Mouse (Mus musculus) testis, adult 10 weeks (tissue): ENCODE data around the gene Cnnm4. TPM values are rescaled to one million over a fixed set of nuclear protein-coding genes. Genes with fewer than 3 reads are reported as not detected.

ENCODE experiments used
- polyA plus RNA-seq: library from polyadenylated mRNA; stranded (reverse); fragments of 350-450 nt; fragmentation: Illumina TruSeq; extraction: RNeasy Lipid Tissue Mini Kit (QIAGEN cat#74804); gene quantifications from one replicate; pipeline ENCODE4 v1.2.3, GENCODE M21; 2014; ENCODE audit warnings: low read depth, low replicate concordance

The Cnnm4 gene
- 6.3 TPM for polyA plus RNA-seq

GRCm38 (mm10) chr1:36471181-36472105 is at the start of gene Cnnm4:
TSS of gene Cnnm4 (plus strand) at chr1:36471620.

GRCm38 (mm10) chr1:36444471-36445464 is 26.7 kb upstream of the Cnnm4 start, which contains the start of gene Lman2l:
TSS of gene Lman2l (minus strand) at chr1:36445271.

DNA sequence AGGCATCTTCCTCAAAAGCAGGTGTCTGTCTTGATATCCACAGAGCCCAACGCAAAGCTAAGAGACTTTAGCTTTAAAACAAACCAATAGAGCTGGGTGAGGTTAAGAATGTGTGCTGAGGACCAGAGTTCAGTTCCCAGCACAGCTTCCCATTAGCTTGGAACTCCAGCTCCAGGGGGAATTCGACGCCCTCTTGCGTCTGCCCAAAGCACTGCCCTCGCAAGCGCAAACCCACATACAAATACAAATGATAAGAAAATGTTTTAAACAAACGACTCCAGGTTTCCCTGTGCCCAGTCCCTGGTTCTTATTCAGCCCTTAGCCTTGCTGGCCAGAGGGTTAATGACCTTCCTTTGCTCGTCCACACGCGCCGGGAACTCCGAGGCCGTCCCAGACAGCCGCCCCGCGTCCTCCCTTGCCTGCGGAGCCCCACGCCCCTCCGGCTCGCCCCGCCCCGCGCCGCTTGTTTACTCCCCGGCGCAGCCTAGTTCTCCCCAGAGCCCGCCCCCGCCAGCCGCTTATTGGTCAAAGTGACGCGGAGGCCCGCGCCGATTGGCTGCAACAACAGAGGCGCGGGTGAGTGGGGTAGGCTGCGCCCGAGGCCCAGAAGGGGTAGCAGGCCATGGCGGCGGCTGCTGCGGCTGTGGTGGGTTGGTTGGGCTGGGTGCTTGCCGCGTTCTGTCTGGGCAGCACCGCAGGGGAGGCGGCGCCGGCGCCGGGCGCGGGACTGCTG is 40.0 kb downstream of the Cnnm4 start, which contains the start of gene Cnnm3:
TSS of gene Cnnm3 (plus strand) at position 579 of the 733 bp plus-strand sequence.

DNA sequence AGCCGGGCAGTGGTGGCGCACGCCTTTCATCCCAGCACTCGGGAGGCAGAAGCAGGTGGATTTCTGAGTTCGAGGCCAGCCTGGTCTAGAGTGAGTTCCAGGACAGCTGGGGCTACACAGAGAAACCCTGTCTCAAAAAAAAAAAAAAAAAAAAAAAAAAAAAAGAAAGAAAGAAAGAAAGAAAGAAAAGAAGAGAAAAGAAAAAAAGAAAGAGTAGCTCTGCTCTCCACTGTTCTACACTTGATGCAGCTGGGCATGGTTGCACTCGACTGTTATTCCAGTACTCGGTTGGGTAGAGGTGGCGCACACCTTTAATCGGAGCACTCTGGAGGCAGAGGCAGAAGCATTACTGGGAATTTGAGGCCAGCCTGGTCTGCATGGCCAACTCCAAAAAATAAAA is 65.4 kb downstream of the Cnnm4 start, which contains the start of gene Ankrd23:
TSS of gene Ankrd23 (minus strand) at position 101 of the 400 bp plus-strand sequence.

DNA sequence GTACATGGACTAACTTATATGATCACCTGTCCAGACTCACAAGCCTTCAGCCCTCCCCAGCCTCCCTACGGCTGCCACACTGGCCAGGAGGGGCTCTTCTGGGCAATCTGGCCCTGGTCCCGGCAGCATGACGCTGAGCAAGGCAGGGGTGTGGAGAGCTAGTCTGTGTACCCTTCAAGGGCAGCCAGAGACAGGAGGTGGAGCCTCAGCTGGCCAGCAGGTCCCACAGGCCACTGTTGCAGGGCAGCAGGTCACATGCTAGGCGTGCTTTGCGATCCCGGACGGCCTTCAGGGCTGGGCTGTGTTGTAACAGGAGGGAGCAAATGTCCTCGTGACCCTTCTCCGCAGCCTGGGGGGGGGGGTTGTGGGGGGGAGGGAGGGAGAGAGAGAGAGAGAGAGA is 67.8 kb downstream of the Cnnm4 start, which contains the start of gene Gm42417:
TSS of gene Gm42417 (minus strand) at position 244 of the 400 bp plus-strand sequence.

DNA sequence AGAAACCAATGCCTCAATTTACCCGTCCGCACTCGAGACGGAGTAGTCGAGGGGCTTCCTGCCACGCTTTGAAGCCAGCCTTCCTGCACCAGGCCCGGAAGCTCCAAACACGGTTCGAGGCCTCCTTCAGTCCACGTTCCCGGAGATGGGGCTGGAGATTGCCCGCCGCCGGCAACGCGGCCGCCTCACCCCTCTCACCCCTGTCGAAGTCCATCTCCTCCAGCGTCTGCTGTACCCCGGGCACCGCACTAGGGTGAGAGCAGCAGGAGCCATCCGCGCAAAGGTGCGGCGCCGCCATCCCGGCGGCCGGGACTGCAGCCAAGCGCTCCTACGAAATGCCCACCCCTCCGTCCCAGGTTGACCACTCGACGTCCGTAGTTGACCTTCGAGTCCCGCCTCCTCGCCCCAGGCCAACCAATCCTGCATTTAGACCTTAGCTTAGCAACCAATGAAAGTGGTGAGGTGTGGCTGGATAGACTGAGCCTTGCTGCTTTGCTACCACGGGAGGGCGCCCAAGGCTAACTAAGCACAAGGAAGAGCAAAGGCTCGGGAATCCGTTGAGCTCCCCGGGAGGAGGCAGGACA is 75.6 kb downstream of the Cnnm4 start, which contains the start of gene Ankrd39:
TSS of gene Ankrd39 (minus strand) at position 558 of the 584 bp plus-strand sequence.

Other genes with a start within 250 kb of the Cnnm4 start
- 24.1 TPM for gene Uggt1, start 226.9 kb upstream of the Cnnm4 start, polyA plus RNA-seq
- 0.25 TPM for gene Neurl3, start 196.9 kb upstream of the Cnnm4 start, polyA plus RNA-seq
- 0.21 TPM for gene Arid5a, start 163.9 kb upstream of the Cnnm4 start, polyA plus RNA-seq
- gene Kansl3, start 102.4 kb upstream of the Cnnm4 start, polyA plus RNA-seq = 32.8 TPM
- 30.1 TPM for gene Fer1l5, start 99.3 kb upstream of the Cnnm4 start, polyA plus RNA-seq
- 7.0 TPM for gene Lman2l, start 26.3 kb upstream of the Cnnm4 start, polyA plus RNA-seq
- gene Cnnm3, start 40.2 kb downstream of the Cnnm4 start, polyA plus RNA-seq = 2.0 TPM
- gene Ankrd23, start 65.3 kb downstream of the Cnnm4 start, polyA plus RNA-seq = 2.9 TPM
- gene Gm42417, start 67.8 kb downstream of the Cnnm4 start, polyA plus RNA-seq = 0.29 TPM
- 2.6 TPM for gene Ankrd39, start 75.8 kb downstream of the Cnnm4 start, polyA plus RNA-seq
- 0.67 TPM for gene Sema4c, start 86.7 kb downstream of the Cnnm4 start, polyA plus RNA-seq
- 12.1 TPM for gene Fam178b, start 211.6 kb downstream of the Cnnm4 start, polyA plus RNA-seq
- gene Cox5b, start 219.8 kb downstream of the Cnnm4 start, polyA plus RNA-seq = 79.7 TPM
- gene 4933424G06Rik, start 238.5 kb downstream of the Cnnm4 start, polyA plus RNA-seq = 75.4 TPM
- gene Actr1b, start 242.8 kb downstream of the Cnnm4 start, polyA plus RNA-seq = 5.1 TPM